Mouse (Mus musculus): ENCODE measurements at regions not wholly inside any gene's neighbourhood (a gene's known extent, or its start where the extent isn't known, plus 50 kb on each side); places are given as distances from the start of the nearest gene placed in this dataset.
"Not testable (repeated sequence)": the region's sequence is repeated elsewhere in the genome, so short reads cannot be mapped to it uniquely, and the experiment has no call there.

- DNase-seq: no peak
Observed at GRCm38 (mm10) chr4:143055371-143055770, 157.4 kb downstream of the Prdm2 start.

DNA sequence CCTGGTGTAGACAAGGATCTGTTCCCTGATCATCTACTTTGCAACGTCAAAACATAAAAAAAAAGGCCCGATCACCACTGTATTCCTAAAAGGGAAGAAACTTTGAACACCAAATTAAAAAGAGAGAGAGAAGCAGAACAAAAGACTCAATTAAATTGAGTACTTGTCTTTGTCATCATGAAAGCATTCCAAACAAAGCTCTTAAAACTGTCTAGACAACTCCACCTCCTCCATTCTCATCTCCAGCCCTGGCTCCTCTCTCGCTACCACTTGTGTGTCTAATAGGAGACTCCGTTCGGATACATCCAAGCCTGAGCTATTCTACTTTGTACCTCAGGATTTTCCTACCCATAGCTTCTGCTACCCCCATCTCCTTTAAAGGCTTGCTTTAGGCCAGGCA, 159.8 kb downstream of the Prdm2 start:
- no peak for DNase-seq

- DNase-seq: no peak
Observed at GRCm38 (mm10) chr4:143051205-143051604, 161.6 kb downstream of the Prdm2 start.

GRCm38 (mm10) chr4:143045245-143045644, 167.6 kb downstream of the Prdm2 start:
- DNase-seq: no peak

DNA sequence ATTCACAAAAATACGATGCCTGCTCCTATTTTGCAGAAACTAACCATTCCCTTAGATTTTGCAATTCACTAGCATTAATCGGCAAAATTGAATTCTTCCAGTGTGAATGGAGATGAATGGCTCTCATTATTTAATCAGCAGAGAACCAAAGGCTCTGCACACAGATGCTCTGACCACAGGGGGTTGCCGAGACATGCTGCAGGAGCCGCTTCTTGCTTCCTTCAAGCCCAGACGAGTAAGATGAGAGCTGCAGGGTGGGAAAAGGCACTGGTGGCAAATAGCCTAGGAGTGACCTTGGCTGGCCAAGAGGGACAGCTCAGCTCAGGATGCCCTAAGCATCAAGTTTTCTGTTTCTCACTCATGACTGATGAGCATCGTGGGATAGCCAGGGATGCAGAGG, 170.0 kb downstream of the Prdm2 start:
- no peak for DNase-seq

- DNase-seq: no peak
Observed at GRCm38 (mm10) chr4:143038626-143039025, 174.2 kb downstream of the Prdm2 start.

DNA sequence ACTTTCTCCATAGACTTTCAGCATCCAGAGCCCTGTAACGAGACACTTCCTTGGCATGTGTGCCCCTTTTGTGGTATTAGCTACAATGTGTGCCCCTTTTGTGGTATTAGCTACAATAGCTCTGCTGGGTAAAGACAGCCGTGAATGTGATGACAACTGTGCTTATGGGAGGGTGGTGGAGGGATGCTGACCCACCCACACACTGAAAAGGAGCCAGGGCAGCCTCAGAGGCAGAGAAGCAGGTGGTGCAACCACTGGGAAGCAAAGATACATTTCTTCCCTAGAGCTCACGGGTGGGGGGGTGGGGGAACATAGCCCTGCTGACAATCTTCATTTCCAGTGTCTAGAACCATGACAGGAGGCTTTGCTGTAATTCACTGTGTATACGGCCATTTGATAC, 176.1 kb downstream of the Prdm2 start:
- no peak for DNase-seq

DNA sequence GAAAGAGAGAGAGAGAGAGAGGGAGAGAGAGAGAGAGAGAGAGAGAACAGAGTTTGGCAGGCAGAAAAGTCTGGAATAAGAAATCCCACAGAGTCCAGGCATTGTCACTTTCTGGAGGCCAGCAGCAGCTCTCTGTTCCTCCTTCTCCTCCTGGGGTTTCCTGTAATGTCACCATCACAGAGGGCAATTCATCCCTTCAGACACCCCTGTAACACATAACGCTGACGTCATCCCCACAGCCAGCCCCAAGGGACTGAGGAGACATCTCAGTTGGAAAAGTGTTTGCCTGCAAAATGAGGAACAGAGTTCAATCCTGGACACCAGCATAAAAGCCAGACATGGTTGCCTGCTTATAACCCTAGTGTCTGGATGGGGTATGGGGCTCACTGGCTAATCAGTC, 177.7 kb downstream of the Prdm2 start:
- not testable (repeated sequence) for DNase-seq

DNA sequence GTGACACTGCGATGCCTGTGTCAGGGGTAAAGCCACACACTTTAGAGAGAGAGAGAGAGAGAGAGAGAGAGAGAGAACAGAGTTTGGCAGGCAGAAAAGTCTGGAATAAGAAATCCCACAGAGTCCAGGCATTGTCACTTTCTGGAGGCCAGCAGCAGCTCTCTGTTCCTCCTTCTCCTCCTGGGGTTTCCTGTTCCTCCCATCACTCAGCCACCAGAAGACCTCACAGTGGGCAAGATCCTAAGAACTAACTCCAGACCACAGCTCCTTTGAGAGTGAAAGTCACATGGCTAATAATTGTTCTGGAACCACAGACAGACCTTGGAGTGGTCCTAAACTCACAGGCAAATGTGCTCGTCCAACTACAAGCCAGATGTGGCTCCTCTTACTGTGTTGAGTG, 178.5 kb downstream of the Prdm2 start:
- not testable (repeated sequence) for DNase-seq

DNA sequence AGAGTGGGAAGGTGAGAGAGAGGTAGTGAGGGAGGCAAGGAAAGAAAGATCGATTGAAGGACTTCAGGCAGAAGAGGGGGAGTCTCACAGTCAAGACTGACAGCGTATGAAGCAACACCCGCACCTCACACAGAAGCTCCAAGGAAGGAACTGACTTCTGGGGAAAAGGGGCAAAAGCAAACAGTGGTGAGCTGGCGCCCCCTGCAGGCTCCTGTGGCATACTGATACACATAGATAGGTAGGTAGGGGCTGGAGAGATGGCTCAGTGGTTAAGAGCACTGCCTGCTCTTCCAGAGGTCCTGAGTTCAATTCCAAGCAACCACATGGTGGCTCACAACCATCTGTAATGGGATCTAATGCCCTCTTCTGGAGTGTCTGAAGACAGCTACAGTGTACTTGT, 183.0 kb downstream of the Prdm2 start:
- not testable (repeated sequence) for DNase-seq

- DNase-seq: no peak
Observed at GRCm38 (mm10) chr4:143027292-143027691, 185.5 kb downstream of the Prdm2 start.

GRCm38 (mm10) chr4:143021242-143021881, 191.4 kb downstream of the Prdm2 start:
- DNase-seq: no peak

DNA sequence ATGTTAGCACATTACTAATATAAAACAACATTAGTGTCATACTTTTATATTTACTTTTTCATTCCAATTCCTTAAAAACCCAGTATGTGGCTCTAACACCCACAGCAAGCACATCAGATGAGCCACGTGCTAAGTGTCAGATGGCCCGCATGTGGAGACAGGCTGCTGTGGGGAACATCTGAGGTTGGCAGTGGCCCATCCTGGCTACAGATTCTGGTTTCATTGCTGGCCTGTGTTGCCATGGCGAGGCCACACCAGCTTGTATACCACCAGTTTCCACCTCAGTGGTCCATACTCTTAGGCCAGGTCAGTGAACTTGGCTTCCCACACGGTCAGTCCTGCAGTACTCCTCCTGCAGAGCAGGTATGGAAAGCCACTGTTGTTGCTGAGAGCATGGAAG, 192.1 kb downstream of the Prdm2 start:
- no peak for DNase-seq

DNA sequence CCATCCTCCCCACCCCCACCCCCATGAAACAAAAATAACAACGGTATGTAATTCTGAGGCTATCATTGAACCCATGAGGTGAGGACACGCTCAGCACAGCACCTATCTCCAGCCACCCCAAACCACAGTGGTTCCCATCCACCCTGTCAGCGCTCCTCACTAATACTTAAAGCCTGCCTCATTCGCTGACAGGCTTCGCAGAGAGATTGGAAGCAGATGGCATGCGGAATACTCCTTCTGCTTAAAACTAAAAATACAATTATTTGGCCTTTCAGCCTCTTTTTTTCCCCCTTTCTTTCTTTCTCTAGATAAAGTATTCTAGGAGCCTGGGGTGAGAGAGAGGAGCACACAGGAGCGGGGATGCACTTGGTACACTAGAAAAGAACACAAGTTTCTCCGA, 199.9 kb downstream of the Prdm2 start:
- DNase-seq: no peak

DNA sequence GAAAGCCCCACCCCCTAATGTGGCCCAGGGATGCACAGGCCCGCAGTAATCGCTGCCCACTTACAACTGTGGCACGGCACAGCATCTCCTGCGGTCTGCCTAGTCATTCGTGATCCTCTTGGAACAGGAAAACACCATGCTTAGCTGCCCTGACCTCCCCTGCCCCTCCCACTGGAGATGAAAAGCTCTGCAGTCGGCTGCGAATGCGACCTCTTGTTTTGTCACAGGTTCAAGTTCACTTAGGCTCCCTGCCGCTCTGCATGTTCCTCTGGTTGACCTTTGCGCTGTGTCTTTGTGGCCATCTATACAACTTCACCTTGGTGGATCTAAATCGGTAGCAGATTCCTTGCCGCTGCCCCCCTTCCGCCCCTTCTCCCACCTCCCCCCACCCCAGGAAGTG, 210.8 kb downstream of the Prdm2 start:
- peak; percentile 76 for DNase-seq

- peak; percentile 51 for DNase-seq
Observed at GRCm38 (mm10) chr4:143001486-143001885, 211.3 kb downstream of the Prdm2 start.

DNA sequence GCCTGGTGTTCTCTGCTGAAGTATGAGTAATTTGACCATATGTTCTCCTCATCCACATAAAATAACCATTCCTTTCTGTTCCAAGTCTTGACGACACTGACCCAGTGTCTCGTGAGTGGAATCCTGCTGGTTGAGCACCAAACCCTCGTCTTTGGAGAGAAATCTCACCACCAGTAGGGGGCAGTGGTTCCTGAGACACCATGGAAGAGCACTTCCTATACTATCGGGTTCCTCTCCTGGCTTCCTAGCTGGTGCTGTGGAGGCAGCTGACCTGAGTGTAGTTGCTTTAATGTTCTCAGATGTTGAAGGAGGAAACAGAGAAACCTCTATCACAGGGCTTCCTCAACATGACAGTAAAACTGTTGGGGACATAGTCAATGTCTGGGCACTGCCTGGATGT, 216.4 kb downstream of the Prdm2 start:
- DNase-seq: peak; percentile 62

GRCm38 (mm10) chr4:142991401-142991800, 221.4 kb downstream of the Prdm2 start:
- peak; percentile 70 for DNase-seq

DNA sequence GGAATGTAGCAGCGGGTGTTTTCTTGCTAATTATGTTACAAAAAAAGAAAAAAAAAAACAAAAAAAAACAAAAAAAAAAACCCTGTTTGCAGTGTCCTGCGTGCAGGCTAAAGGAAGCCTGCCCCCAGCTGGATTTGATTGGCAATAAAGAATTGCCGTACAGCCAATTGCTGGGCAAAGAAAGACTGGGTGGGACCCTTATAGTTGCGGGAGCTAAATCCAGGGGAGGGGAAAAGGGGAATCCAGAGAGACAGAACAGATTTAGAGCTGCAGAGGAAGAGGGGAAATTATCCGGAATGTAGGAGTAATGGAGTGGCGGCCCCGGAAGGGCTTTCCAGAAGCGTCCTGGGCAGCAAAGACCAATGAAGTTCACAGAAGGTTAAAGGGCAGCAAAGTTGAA, 223.6 kb downstream of the Prdm2 start:
- DNase-seq: peak; percentile 64

GRCm38 (mm10) chr4:142983295-142983624, 229.5 kb downstream of the Prdm2 start:
- DNase-seq: no peak

GRCm38 (mm10) chr4:142982585-142983294, 230.1 kb downstream of the Prdm2 start:
- DNase-seq: peak; percentile 6

GRCm38 (mm10) chr4:142975620-142976019, 237.2 kb downstream of the Prdm2 start:
- DNase-seq: no peak

DNA sequence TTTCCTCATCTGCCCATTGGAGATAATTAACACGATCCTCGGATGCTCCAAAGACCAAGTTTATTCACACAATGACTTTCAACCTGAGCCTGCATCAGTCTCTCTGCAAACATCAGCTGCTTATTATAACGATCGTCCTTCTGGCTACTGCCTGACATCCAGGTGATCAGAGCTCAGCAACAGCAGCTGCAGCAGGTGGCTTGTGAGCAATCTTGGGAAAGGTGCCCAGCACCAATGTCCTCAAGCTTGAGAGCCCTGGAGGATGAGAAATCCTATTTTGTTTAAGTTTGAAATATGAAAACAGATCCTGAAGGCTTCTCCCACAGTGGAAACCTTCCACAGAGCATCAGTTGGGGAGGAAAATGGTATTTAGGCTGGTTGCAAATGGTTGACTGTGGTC, 242.8 kb downstream of the Prdm2 start:
- no peak for DNase-seq

DNA sequence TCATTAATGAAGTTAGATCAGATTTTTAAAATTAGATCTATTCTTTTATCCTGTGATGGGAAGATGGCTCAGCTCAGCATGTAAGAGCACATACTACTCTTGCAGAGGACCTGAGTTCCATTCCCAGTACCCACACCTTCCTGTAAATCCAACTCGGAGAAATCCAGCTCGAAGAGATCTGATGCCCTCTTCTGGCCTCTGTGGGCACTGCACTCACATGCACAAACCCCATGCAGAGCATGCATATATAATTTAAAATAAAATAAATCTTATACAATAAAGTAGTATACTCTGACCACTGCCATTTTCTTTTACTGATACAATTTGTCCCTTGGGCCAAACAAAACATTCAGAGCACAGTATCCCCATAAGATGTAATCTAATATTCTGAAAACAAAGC, 245.2 kb downstream of the Prdm2 start:
- no peak for DNase-seq

DNA sequence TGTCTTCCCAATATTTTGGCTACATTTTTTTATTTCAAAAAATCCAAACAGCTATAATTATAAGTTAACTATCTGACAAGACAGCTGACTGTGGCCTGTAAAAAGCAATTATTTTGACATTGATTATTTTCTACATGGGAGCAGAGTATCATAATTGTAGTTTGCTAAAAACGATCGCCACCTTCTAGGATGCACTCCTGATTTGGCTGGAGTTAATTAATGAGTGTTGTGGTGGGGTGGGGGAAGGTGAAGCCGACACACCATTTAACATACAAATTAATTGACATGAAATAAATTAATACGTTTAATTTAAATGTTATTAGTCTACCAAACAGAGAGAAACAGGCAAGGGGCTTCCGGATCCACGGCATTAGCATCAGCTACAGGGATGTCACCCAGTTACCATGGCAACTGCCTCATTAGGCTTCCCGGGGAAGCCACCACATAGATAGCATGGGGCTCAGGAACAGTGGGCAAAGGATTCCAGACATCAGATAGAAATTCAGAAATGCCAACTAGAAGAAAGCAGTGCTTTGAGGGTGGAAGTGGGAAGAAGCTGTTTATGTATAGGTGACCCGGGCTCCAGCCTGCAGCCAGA, 255.9 kb downstream of the Prdm2 start:
- no peak for DNase-seq

All from heart, adult 11 months (tissue).